Mouse (Mus musculus): ENCODE data around the gene Mixl1. TPM values are rescaled to one million over a fixed set of nuclear protein-coding genes. Genes with fewer than 3 reads are reported as not detected.

Mixl1 gene
- polyA plus RNA-seq, 1 experiment from 2014 or later, result not detected

GRCm38 (mm10) chr1:180707368-180707767 is 10.5 kb upstream of the Mixl1 start:
- Histone ChIP-seq H3K36me3 (no peaks in the 10 kb centered on the region), H3K27ac (replicated peaks) (no peak overlapping the region), H3K9ac (no peak overlapping the region), H3K4me2 (no peak overlapping the region), H3K4me3 (no peak overlapping the region), H3K4me1 (replicated peaks) (no peaks in the 10 kb centered on the region), H3K27me3 (no peaks in the 10 kb centered on the region; the same call in 1 of the 2 replicates), H3K9me3 (no peaks in the 10 kb centered on the region)
- no peak for ATAC-seq (ENCODE audit: low FRiP score, low read depth)
- WGBS, result 69% methylated on average over 3 of the region's 3 CpGs

GRCm38 (mm10) chr1:180703400-180703799 is 6.6 kb upstream of the Mixl1 start:
- Histone ChIP-seq H3K36me3 (no peaks in the 10 kb centered on the region), H3K4me3 (no peak overlapping the region), H3K9me3 (no peaks in the 10 kb centered on the region), H3K4me2 (no peak overlapping the region), H3K9ac (no peak overlapping the region), H3K27ac (replicated peaks) (no peak overlapping the region), H3K27me3 (peaks cover 4% of the 10 kb centered on the region), H3K4me1 (replicated peaks) (no peaks in the 10 kb centered on the region)
- WGBS, result 59% methylated on average over 6 of the region's 6 CpGs
- ATAC-seq (ENCODE audit: low FRiP score, low read depth), result no peak

- Histone ChIP-seq H3K27ac (replicated peaks) (no peak overlapping the region), H3K36me3 (no peaks in the 10 kb centered on the region), H3K4me1 (replicated peaks) (peaks cover 11% of the 10 kb centered on the region), H3K9me3 (no peaks in the 10 kb centered on the region), H3K9ac (no peak overlapping the region), H3K27me3 (peaks cover 39% of the 10 kb centered on the region), H3K4me3 (no peak overlapping the region), H3K4me2 (no peak overlapping the region)
- no peak for ATAC-seq (ENCODE audit: low FRiP score, low read depth)
- WGBS, result 56% methylated on average over 5 of the region's 5 CpGs
Measured at GRCm38 (mm10) chr1:180698063-180698462, 1.2 kb upstream of the Mixl1 start.

GRCm38 (mm10) chr1:180691284-180691683 is 5.5 kb downstream of the Mixl1 start:
- Histone ChIP-seq H3K36me3 (peaks cover 8% of the 10 kb centered on the region; the same call in 1 of the 2 replicates), H3K27ac (replicated peaks) (no peak overlapping the region), H3K9ac (no peak overlapping the region), H3K9me3 (no peaks in the 10 kb centered on the region), H3K4me1 (replicated peaks) (peaks cover 1% of the 10 kb centered on the region), H3K4me2 (no peak overlapping the region), H3K4me3 (no peak overlapping the region), H3K27me3 (peaks cover 14% of the 10 kb centered on the region)
- WGBS, result 91% methylated on average over 7 of the region's 7 CpGs
- no peak for ATAC-seq (ENCODE audit: low FRiP score, low read depth)

Other genes starting within 250 kb of the Mixl1 start
- 12.7 and 14.1 TPM in 2 replicates for gene Stum, start 213.5 kb downstream of the Mixl1 start, polyA plus RNA-seq (2015; fragmentation: Nextera tagmentation; extraction: Ambion mirVana)
- gene Parp1, start 128.1 kb downstream of the Mixl1 start, polyA plus RNA-seq (2015; fragmentation: Nextera tagmentation; extraction: Ambion mirVana), result 92.7 and 93.5 TPM in 2 replicates
- gene Lin9, start 55.9 kb downstream of the Mixl1 start, polyA plus RNA-seq (2015; fragmentation: Nextera tagmentation; extraction: Ambion mirVana), result 8.9 and 9.5 TPM in 2 replicates
- 22.9 and 23.0 TPM in 2 replicates for gene Acbd3, start 29.0 kb upstream of the Mixl1 start, polyA plus RNA-seq (2015; fragmentation: Nextera tagmentation; extraction: Ambion mirVana)
- 2,665 and 2,688 TPM in 2 replicates for gene H3f3a, start 116.9 kb upstream of the Mixl1 start, polyA plus RNA-seq (2015; fragmentation: Nextera tagmentation; extraction: Ambion mirVana)
- 26.6 and 29.3 TPM in 2 replicates for gene Sde2, start 154.1 kb upstream of the Mixl1 start, polyA plus RNA-seq (2015; fragmentation: Nextera tagmentation; extraction: Ambion mirVana)
- 3.4 TPM in 2 replicates for gene Lefty2, start 196.1 kb upstream of the Mixl1 start, polyA plus RNA-seq (2015; fragmentation: Nextera tagmentation; extraction: Ambion mirVana)
- 73.6 and 83.6 TPM in 2 replicates for gene Pycr2, start 207.3 kb upstream of the Mixl1 start, polyA plus RNA-seq (2015; fragmentation: Nextera tagmentation; extraction: Ambion mirVana)
- 0.16 and 0.20 TPM in 2 replicates for gene Lefty1, start 238.0 kb upstream of the Mixl1 start, polyA plus RNA-seq (2015; fragmentation: Nextera tagmentation; extraction: Ambion mirVana)
- gene Tmem63a, start 245.3 kb upstream of the Mixl1 start, polyA plus RNA-seq (2015; fragmentation: Nextera tagmentation; extraction: Ambion mirVana), result 1.8 and 2.4 TPM in 2 replicates

Measured in hindbrain, embryonic 15.5 days (tissue).